8 mouse cellular contexts compared by ENCODE assay signal in the genomic region with DNA sequence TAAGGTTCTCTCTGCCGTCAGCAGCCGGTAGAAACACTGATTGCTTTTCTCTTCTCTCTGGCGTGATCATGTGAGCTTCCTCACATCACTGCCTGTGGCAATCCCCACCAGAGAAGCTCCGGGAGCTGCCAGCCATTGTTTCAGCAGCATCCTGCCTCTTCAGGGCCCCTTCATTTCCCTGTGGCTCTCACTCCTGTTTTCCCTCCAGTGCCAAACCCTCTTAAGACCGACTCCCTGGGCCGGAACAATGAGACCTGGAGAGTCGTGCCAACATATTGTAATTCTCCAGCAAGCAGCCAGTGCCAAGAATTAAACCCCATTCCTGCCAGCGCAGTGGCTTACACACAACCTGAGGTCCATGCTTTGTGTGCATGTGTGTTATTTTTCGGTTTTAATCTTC.
A peak's percentile ranks its signal among the peaks of the same experiment; 100 is the strongest.
DNase-seq lines count a peak whose midpoint lies in the region; ATAC-seq lines count a peak whose summit lies in the region.

No protein-coding gene starts in this region.

- peaks cover 6% of the 10 kb centered on the region for H3K4me1 ChIP-seq in embryonic facial prominence, embryonic 15.5 days
- peaks cover 11% of the 10 kb centered on the region; the same call in 1 of the 2 replicates for H3K4me1 ChIP-seq in neural tube, embryonic 14.5 days (ENCODE audit: control insufficient read depth, insufficient read depth, low read length)

- peak overlapping the region; percentile 48; the same call in 1 of the 2 replicates for H3K27ac ChIP-seq in embryonic facial prominence, embryonic 15.5 days (replicated peaks)
- H3K27ac ChIP-seq in neural tube, embryonic 14.5 days (ENCODE audit: low read depth, low read length) = peak overlapping the region; percentile 71

- H3K36me3 ChIP-seq in embryonic facial prominence, embryonic 15.5 days = no peaks in the 10 kb centered on the region
- no peaks in the 10 kb centered on the region for H3K36me3 ChIP-seq in neural tube, embryonic 14.5 days (ENCODE audit: control insufficient read depth, insufficient read depth, low read length)

- H3K9me3 ChIP-seq in embryonic facial prominence, embryonic 15.5 days (replicated peaks) = no peaks in the 10 kb centered on the region
- H3K9me3 ChIP-seq in neural tube, embryonic 14.5 days (ENCODE audit: control insufficient read depth, low read length) = no peaks in the 10 kb centered on the region

- 21% methylated on average over 9 of the region's 9 CpGs for WGBS in embryonic facial prominence, embryonic 15.5 days
- WGBS in neural tube, embryonic 14.5 days = 26% methylated on average over 9 of the region's 9 CpGs

- H3K4me3 ChIP-seq in embryonic facial prominence, embryonic 15.5 days (replicated peaks) = no peak overlapping the region
- H3K4me3 ChIP-seq in neural tube, embryonic 14.5 days (ENCODE audit: low read depth, low read length) = no peak overlapping the region

- no peak overlapping the region for H3K9ac ChIP-seq in embryonic facial prominence, embryonic 15.5 days
- no peak overlapping the region for H3K9ac ChIP-seq in neural tube, embryonic 14.5 days (replicated peaks; ENCODE audit: low read depth, low read length)

- ATAC-seq in embryonic facial prominence, embryonic 15.5 days (ENCODE audit: insufficient number of reproducible peaks, low FRiP score, low TSS enrichment, low read depth) = peak; percentile 16; the same call in 1 of the 2 replicates
- peak; percentile 71; the same call in 1 of the 2 replicates for ATAC-seq in neural tube, embryonic 14.5 days (ENCODE audit: low read depth)

- H3K4me2 ChIP-seq in embryonic facial prominence, embryonic 15.5 days (replicated peaks) = peak overlapping the region; percentile 24; the same call in 1 of the 2 replicates
- no peak overlapping the region for H3K4me2 ChIP-seq in neural tube, embryonic 14.5 days (ENCODE audit: low read depth, low read length)

- H3K27me3 ChIP-seq in embryonic facial prominence, embryonic 15.5 days = no peaks in the 10 kb centered on the region
- no peaks in the 10 kb centered on the region for H3K27me3 ChIP-seq in neural tube, embryonic 14.5 days (ENCODE audit: control insufficient read depth, insufficient read depth, low read length)

- DNase-seq in left cerebral cortex, postnatal 14 days (ENCODE audit: low spot score in 2 of 2) = peak; percentile 12 to 32
- no peak for DNase-seq in left cerebral cortex, adult 11 months (ENCODE audit: low spot score)
- DNase-seq in layer of hippocampus, postnatal 36 days = peak; percentile 25 to 26
- no peak for DNase-seq in urinary bladder, postnatal 4 days (ENCODE audit: low spot score in 2 of 2)
- DNase-seq in spleen, postnatal 36 days (ENCODE audit: low spot score in 2 of 2) = no peak
- no peak for DNase-seq in spleen, adult 18-20 months

- intact Hi-C loops in left cerebral cortex, postnatal 14 days (cut with DNase I) = no loop called here

Comparison
In these comparisons a context has a peak if more than half of its experiments do, and no peak if none do; other contexts are left out.
1. DNase-seq: peak in left cerebral cortex, postnatal 14 days (2 of 2) and layer of hippocampus, postnatal 36 days (2 of 2); none in left cerebral cortex, adult 11 months (single experiment), urinary bladder, postnatal 4 days (0 of 2), spleen, postnatal 36 days (0 of 2) and spleen, adult 18-20 months (0 of 2).